Mouse (Mus musculus) erythroblast, embryonic 14.5 days (primary cell): ENCODE measurements around the gene Zfp385c.

Experiments
- GATA1 ChIP-seq: IDR thresholded peaks from 2 replicates; pipeline ENCODE4 v1.6.1; 2012; ENCODE audit warnings: low read length, inconsistent platforms, mixed read lengths
- TAL1 ChIP-seq: IDR thresholded peaks from 3 replicates; pipeline ENCODE4 v1.6.1; 2012; ENCODE audit warnings: low read length, inconsistent platforms, mixed read lengths

GRCm38 (mm10) chr11:100738066-100738604 lies 45.9 kb upstream of the Zfp385c start, which contains the start of gene Rab5c:
- 0 out of 2 replicates have a peak, but pooled peaks have one; percentile 45 for TF ChIP-seq GATA1
- TF ChIP-seq TAL1 = peak; percentile 33; the same call in 1 of the 3 replicates
